Mouse (Mus musculus) cerebellum, adult 2 months (tissue): ENCODE measurements around the gene Ss18l2.

Experiments
- CTCF ChIP-seq: fragments of 200-500 bp; IDR thresholded peaks from 2 replicates; pipeline ENCODE4 v1.5.1; 2011; ENCODE audit warnings: low read depth, mild to moderate bottlenecking, control low read depth, low read length, moderate library complexity, borderline replicate concordance; ENCODE audit not compliant: insufficient read depth
- POLR2A ChIP-seq: fragments of 200-500 bp; IDR thresholded peaks from 2 replicates; pipeline ENCODE4 v1.6.1; 2011; ENCODE audit warnings: low read length, control low read depth, borderline replicate concordance; ENCODE audit not compliant: insufficient read depth

DNA sequence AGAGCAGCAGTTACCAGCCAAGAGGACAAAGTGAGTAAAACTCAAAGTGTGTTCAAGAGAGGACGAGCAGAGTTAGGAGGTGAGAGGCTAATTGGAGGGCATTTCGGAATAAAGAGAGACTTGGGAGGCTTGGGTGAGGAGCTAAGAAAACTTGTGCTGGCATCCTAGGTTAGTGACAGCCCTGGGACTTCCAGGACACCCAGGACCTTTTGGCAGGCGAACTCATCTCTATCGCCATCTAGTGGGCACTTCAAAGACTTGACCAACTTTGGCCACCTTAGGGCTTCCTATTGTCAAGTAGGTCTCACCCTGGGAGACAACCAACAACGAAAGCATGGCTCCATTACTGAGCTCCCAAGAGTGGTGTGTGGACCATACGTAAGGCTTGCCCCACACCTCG lies 38.8 kb upstream of the Ss18l2 start:
- TF ChIP-seq POLR2A (no peak), CTCF (peak; percentile 79)
